ENCODE assay signal across 28 mouse cellular contexts in genomic region chr3:133387283-133387682, GRCm38 (mm10).
A peak's percentile ranks its signal among the peaks of the same experiment; 100 is the strongest.
DNase-seq lines count a peak whose midpoint lies in the region; ATAC-seq and TF ChIP-seq lines count a peak whose summit lies in the region.
"Had no signal": no experiment of that assay in that cellular context is flagged by ENCODE, and none has a peak within 500 bp of the region (broad histone marks: within the 10 kb centered on the region; RNA-seq: fewer than 3 reads in every experiment).

No protein-coding gene starts in this region.

- no peak overlapping the region for H3K27ac ChIP-seq in heart, embryonic 10.5 days
- H3K27ac ChIP-seq in kidney, embryonic 16.5 days (ENCODE audit: low read length) = no peak overlapping the region
- H3K27ac ChIP-seq: embryonic facial prominence, embryonic 10.5 days; embryonic facial prominence, embryonic 13.5 days; gastrocnemius, adult 2 months; hindbrain, embryonic 10.5 days; hindbrain, embryonic 13.5 days had no signal

- H3K9ac ChIP-seq in kidney, embryonic 16.5 days (replicated peaks; ENCODE audit: low read length) = no peak overlapping the region
- H3K9ac ChIP-seq: embryonic facial prominence, embryonic 13.5 days; forebrain, postnatal 0 days; hindbrain, embryonic 13.5 days had no signal

- H3K27me3 ChIP-seq in heart, embryonic 10.5 days (ENCODE audit: insufficient read depth, poor library complexity, severe bottlenecking) = no peaks in the 10 kb centered on the region
- H3K27me3 ChIP-seq in kidney, embryonic 16.5 days (ENCODE audit: insufficient read depth, low read length) = no peaks in the 10 kb centered on the region
- no peaks in the 10 kb centered on the region for H3K27me3 ChIP-seq in Patski
- H3K27me3 ChIP-seq: embryonic facial prominence, embryonic 13.5 days; hindbrain, embryonic 13.5 days had no signal

- CTCF ChIA-PET in Patski (lab: Charles Lee) = no interaction called here

- H3K9me3 ChIP-seq in heart, embryonic 10.5 days = no peaks in the 10 kb centered on the region
- no peaks in the 10 kb centered on the region for H3K9me3 ChIP-seq in kidney, embryonic 16.5 days (ENCODE audit: low read length)
- H3K9me3 ChIP-seq: embryonic facial prominence, embryonic 10.5 days; embryonic facial prominence, embryonic 13.5 days; hindbrain, embryonic 10.5 days; hindbrain, embryonic 13.5 days had no signal

- WGBS in heart, embryonic 10.5 days = 69% methylated on average over 7 of the region's 7 CpGs
- WGBS in kidney, embryonic 16.5 days = 45% methylated on average over 7 of the region's 7 CpGs

- no peak overlapping the region for H3K4me2 ChIP-seq in kidney, embryonic 16.5 days (replicated peaks; ENCODE audit: low read depth, low read length)
- H3K4me2 ChIP-seq: embryonic facial prominence, embryonic 13.5 days; heart, embryonic 11.5 days; hindbrain, embryonic 13.5 days had no signal

- DNase-seq in heart, embryonic 10.5 days (ENCODE audit: low spot score) = peak; percentile 31
- DNase-seq in heart, postnatal 10 days = no peak
- DNase-seq in kidney, adult 11 months = no peak
- DNase-seq in Patski (ENCODE audit: low read depth, low spot score) = no peak
- DNase-seq in natural killer cell, adult 2 months (ENCODE audit: low spot score in 2 of 2) = no peak
- DNase-seq: adrenal gland, adult 8-10 months; adrenal gland, postnatal 25 days; cerebellum, adult 11-12 months; cerebellum, adult 8-10 months; cerebellum, postnatal 10 days; cerebellum, postnatal 36 days; embryo, embryonic 11 days; forebrain, postnatal 0 days; gastrocnemius, adult 2 months; gastrocnemius, postnatal 14 days; heart, adult 18-20 months; heart, postnatal 36 days had no signal

- peaks cover 4% of the 10 kb centered on the region; the same call in 1 of the 2 replicates for H3K4me1 ChIP-seq in heart, embryonic 10.5 days
- no peaks in the 10 kb centered on the region for H3K4me1 ChIP-seq in kidney, embryonic 16.5 days (ENCODE audit: insufficient read depth, low read length)
- H3K4me1 ChIP-seq: embryonic facial prominence, embryonic 13.5 days had no signal

- ATAC-seq in kidney, embryonic 16.5 days (ENCODE audit: low FRiP score, low TSS enrichment) = peak; percentile 78
- peak; percentile 25 for ATAC-seq in Patski
- ATAC-seq: activated CD4-positive, CD25-positive, alpha-beta regulatory T cell, adult 4 months; CD4-positive, CD25-positive, alpha-beta regulatory T cell, adult 4 months; forebrain, embryonic 14.5 days; forebrain, postnatal 0 days; hindbrain, embryonic 16.5 days had no signal

- in situ Hi-C loops in Patski (cut with MboI; ENCODE audit: low pct_unique_long_range_greater_than_20kb) = no loop called here

- intact Hi-C loops in heart, postnatal 10 days (cut with DNase I) = no loop called here

- no peaks in the 10 kb centered on the region for H3K36me3 ChIP-seq in heart, embryonic 10.5 days
- H3K36me3 ChIP-seq in kidney, embryonic 16.5 days (ENCODE audit: insufficient read depth, low read length) = no peaks in the 10 kb centered on the region
- H3K36me3 ChIP-seq: embryonic facial prominence, embryonic 10.5 days; embryonic facial prominence, embryonic 13.5 days; hindbrain, embryonic 10.5 days; hindbrain, embryonic 13.5 days had no signal

- POLR2A ChIA-PET in Patski (lab: Charles Lee) = interaction anchor here (0.6 kb wide), 1 partner anchor 269 kb away, joined by 3 read pairs; no protein-coding TSS in a partner anchor

- no peak overlapping the region for H3K4me3 ChIP-seq in heart, embryonic 10.5 days
- H3K4me3 ChIP-seq in kidney, embryonic 16.5 days (ENCODE audit: low read length) = no peak overlapping the region
- H3K4me3 ChIP-seq: embryonic facial prominence, embryonic 10.5 days; embryonic facial prominence, embryonic 13.5 days; erythroblast, embryonic 14.5 days; gastrocnemius, adult 2 months; hindbrain, embryonic 10.5 days; hindbrain, embryonic 13.5 days had no signal

- no peak for TF ChIP-seq CTCF in Patski (IDR thresholded peaks at IDR 0.05)
